Mouse (Mus musculus): ENCODE data around the gene Ing4. TPM values are rescaled to one million over a fixed set of nuclear protein-coding genes. Genes with fewer than 3 reads are reported as not detected.
"Not testable (repeated sequence)": the region's sequence is repeated elsewhere in the genome, so short reads cannot be mapped to it uniquely, and the experiment has no call there.

Gene Ing4
- polyA plus RNA-seq, 1 experiment from 2014 or later: 105 TPM

- no peak overlapping the region for H3K9ac ChIP-seq (replicated peaks; ENCODE audit: low read depth, low read length)
- peaks cover 61% of the 10 kb centered on the region for H3K36me3 ChIP-seq (ENCODE audit: control insufficient read depth, insufficient read depth, low read length)
- no peak overlapping the region for H3K27ac ChIP-seq (ENCODE audit: low read depth, low read length)
- WGBS: 66% methylated on average over 5 of the region's 5 CpGs
- ATAC-seq (ENCODE audit: low read depth): no peak
- H3K9me3 ChIP-seq (ENCODE audit: control insufficient read depth, low read length): no peaks in the 10 kb centered on the region
- H3K4me1 ChIP-seq (ENCODE audit: control insufficient read depth, insufficient read depth, low read length): no peaks in the 10 kb centered on the region
- H3K27me3 ChIP-seq (ENCODE audit: control insufficient read depth, insufficient read depth, low read length): no peaks in the 10 kb centered on the region
- no peak overlapping the region for H3K4me2 ChIP-seq (ENCODE audit: low read depth, low read length)
- no peak overlapping the region for H3K4me3 ChIP-seq (ENCODE audit: low read depth, low read length)
Observed at GRCm38 (mm10) chr6:125051237-125051636, 11.7 kb downstream of the Ing4 start.

- Histone ChIP-seq H3K9me3 (ENCODE audit: control insufficient read depth, low read length) (no peaks in the 10 kb centered on the region), H3K36me3 (ENCODE audit: control insufficient read depth, insufficient read depth, low read length) (no peaks in the 10 kb centered on the region), H3K27me3 (ENCODE audit: control insufficient read depth, insufficient read depth, low read length) (no peaks in the 10 kb centered on the region), H3K4me3 (ENCODE audit: low read depth, low read length) (no peak overlapping the region), H3K27ac (ENCODE audit: low read depth, low read length) (no peak overlapping the region), H3K9ac (replicated peaks; ENCODE audit: low read depth, low read length) (no peak overlapping the region), H3K4me2 (ENCODE audit: low read depth, low read length) (no peak overlapping the region), H3K4me1 (ENCODE audit: control insufficient read depth, insufficient read depth, low read length) (no peaks in the 10 kb centered on the region)
- 33% methylated on average over 6 of the region's 6 CpGs for WGBS
- peak; percentile 39; the same call in 1 of the 2 replicates for ATAC-seq (ENCODE audit: low read depth)
Observed at GRCm38 (mm10) chr6:125061493-125061892, 21.9 kb downstream of the Ing4 start.

DNA sequence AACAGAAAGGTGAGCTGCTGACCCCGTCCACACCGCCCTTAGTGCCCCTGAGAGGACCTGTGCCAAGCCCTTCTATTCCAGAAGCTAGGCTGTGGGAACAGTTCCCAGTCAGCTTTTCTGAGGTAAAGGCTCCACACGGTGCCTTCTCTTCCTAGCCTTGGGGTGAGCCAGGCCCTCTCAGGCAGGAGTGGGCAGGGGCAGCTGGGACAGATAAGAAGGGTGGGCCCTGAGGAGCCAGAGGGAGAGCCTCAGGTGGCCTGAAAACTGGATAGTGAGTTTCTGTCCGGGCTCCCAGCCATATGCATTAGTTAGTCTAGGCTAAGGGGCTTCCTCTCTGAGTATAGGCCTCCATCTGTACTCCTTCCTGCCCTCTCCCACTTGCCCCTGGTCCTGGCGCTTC lies 23.0 kb downstream of the Ing4 start:
- H3K4me2 ChIP-seq (ENCODE audit: low read depth, low read length): no peak overlapping the region
- 87% methylated on average over 5 of the region's 5 CpGs for WGBS
- H3K36me3 ChIP-seq (ENCODE audit: control insufficient read depth, insufficient read depth, low read length): no peaks in the 10 kb centered on the region
- ATAC-seq (ENCODE audit: low read depth): no peak
- H3K27me3 ChIP-seq (ENCODE audit: control insufficient read depth, insufficient read depth, low read length): no peaks in the 10 kb centered on the region
- no peak overlapping the region for H3K4me3 ChIP-seq (ENCODE audit: low read depth, low read length)
- H3K9ac ChIP-seq (replicated peaks; ENCODE audit: low read depth, low read length): no peak overlapping the region
- no peaks in the 10 kb centered on the region for H3K9me3 ChIP-seq (ENCODE audit: control insufficient read depth, low read length)
- H3K4me1 ChIP-seq (ENCODE audit: control insufficient read depth, insufficient read depth, low read length): no peaks in the 10 kb centered on the region
- H3K27ac ChIP-seq (ENCODE audit: low read depth, low read length): no peak overlapping the region

DNA sequence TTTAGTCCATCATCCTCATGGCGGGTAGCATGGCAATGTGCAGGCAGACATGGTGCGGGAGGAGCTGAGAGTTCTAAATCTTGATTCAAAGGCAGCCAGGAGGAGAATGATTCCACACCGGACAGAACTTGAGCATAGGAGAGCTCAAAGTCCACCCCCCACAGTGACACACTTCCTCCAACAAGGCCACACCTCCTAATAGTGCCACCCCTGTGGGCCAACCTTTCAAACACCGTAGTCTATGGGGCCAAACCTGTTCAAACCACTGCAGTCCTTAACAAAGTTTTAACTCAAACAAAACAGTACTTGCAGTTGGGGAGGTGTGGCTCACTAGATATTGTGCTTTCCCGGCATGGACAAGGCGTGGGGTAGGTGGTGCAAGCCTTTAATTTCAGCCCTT lies 24.3 kb downstream of the Ing4 start:
- ATAC-seq (ENCODE audit: low read depth): no peak
- Histone ChIP-seq H3K9me3 (ENCODE audit: control insufficient read depth, low read length) (no peaks in the 10 kb centered on the region), H3K36me3 (ENCODE audit: control insufficient read depth, insufficient read depth, low read length) (no peaks in the 10 kb centered on the region), H3K9ac (replicated peaks; ENCODE audit: low read depth, low read length) (no peak overlapping the region), H3K4me1 (ENCODE audit: control insufficient read depth, insufficient read depth, low read length) (no peaks in the 10 kb centered on the region), H3K27ac (ENCODE audit: low read depth, low read length) (no peak overlapping the region), H3K4me3 (ENCODE audit: low read depth, low read length) (no peak overlapping the region), H3K4me2 (ENCODE audit: low read depth, low read length) (no peak overlapping the region), H3K27me3 (ENCODE audit: control insufficient read depth, insufficient read depth, low read length) (no peaks in the 10 kb centered on the region)
- 86% methylated on average over 6 of the region's 6 CpGs for WGBS

DNA sequence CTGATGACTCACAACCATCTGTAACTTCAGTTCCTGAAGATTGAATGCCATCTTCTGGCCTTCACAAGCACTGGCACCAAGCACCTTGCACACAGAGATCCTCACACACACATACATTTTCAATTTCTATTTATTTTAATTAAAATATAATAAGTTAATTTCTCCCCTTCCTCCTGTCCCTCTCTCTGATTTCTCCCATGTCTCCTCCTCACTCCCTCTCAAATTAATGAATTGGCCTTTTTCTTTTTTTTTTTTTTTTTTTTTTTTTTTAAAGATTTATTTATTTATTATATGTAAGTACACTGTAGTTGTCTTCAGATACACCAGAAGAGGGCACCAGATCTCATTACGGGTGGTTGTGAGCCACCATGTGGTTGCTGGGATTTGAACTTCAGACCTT lies 25.7 kb downstream of the Ing4 start:
- not testable (repeated sequence) for H3K9ac ChIP-seq (replicated peaks; ENCODE audit: low read depth, low read length); H3K4me1 ChIP-seq (ENCODE audit: control insufficient read depth, insufficient read depth, low read length); H3K9me3 ChIP-seq (ENCODE audit: control insufficient read depth, low read length); H3K4me3 ChIP-seq (ENCODE audit: low read depth, low read length); H3K27ac ChIP-seq (ENCODE audit: low read depth, low read length); H3K4me2 ChIP-seq (ENCODE audit: low read depth, low read length); H3K27me3 ChIP-seq (ENCODE audit: control insufficient read depth, insufficient read depth, low read length); ATAC-seq (ENCODE audit: low read depth); H3K36me3 ChIP-seq (ENCODE audit: control insufficient read depth, insufficient read depth, low read length)
- no CpG with 5 or more reads among the region's 1 CpGs for WGBS

- Histone ChIP-seq H3K9me3 (ENCODE audit: control insufficient read depth, low read length) (no peaks in the 10 kb centered on the region), H3K27ac (ENCODE audit: low read depth, low read length) (no peak within 1 kb of the TSS), H3K4me2 (ENCODE audit: low read depth, low read length) (no peak within 1 kb of the TSS), H3K4me3 (ENCODE audit: low read depth, low read length) (no peak within 1 kb of the TSS), H3K27me3 (ENCODE audit: control insufficient read depth, insufficient read depth, low read length) (no peaks in the 10 kb centered on the region), H3K9ac (replicated peaks; ENCODE audit: low read depth, low read length) (no peak within 1 kb of the TSS), H3K4me1 (ENCODE audit: control insufficient read depth, insufficient read depth, low read length) (no peaks in the 10 kb centered on the region; the same call in 1 of the 2 replicates), H3K36me3 (ENCODE audit: control insufficient read depth, insufficient read depth, low read length) (no peaks in the 10 kb centered on the region)
- ATAC-seq (ENCODE audit: low read depth): no peak
- WGBS: 62% methylated on average over 8 of the region's 8 CpGs
Observed at GRCm38 (mm10) chr6:125067571-125067995, 28.0 kb downstream of the Ing4 start, which contains the start of gene Lpar5. Gene Lpar5 (plus strand): TSS chr6:125067920.

- Histone ChIP-seq H3K9ac (replicated peaks; ENCODE audit: low read depth, low read length) (no peak overlapping the region), H3K9me3 (ENCODE audit: control insufficient read depth, low read length) (no peaks in the 10 kb centered on the region), H3K4me1 (ENCODE audit: control insufficient read depth, insufficient read depth, low read length) (no peaks in the 10 kb centered on the region; the same call in 1 of the 2 replicates), H3K27ac (ENCODE audit: low read depth, low read length) (peak overlapping the region; percentile 66), H3K36me3 (ENCODE audit: control insufficient read depth, insufficient read depth, low read length) (no peaks in the 10 kb centered on the region), H3K27me3 (ENCODE audit: control insufficient read depth, insufficient read depth, low read length) (no peaks in the 10 kb centered on the region), H3K4me3 (ENCODE audit: low read depth, low read length) (no peak overlapping the region), H3K4me2 (ENCODE audit: low read depth, low read length) (no peak overlapping the region)
- peak; percentile 80 for ATAC-seq (ENCODE audit: low read depth)
- 78% methylated on average over 18 of the region's 18 CpGs for WGBS
Observed at GRCm38 (mm10) chr6:125071170-125071895, 31.8 kb downstream of the Ing4 start.

GRCm38 (mm10) chr6:125071896-125072279 lies 32.3 kb downstream of the Ing4 start:
- H3K27ac ChIP-seq (ENCODE audit: low read depth, low read length): peak overlapping the region; percentile 66
- H3K9ac ChIP-seq (replicated peaks; ENCODE audit: low read depth, low read length): no peak overlapping the region
- no peak overlapping the region for H3K4me2 ChIP-seq (ENCODE audit: low read depth, low read length)
- H3K9me3 ChIP-seq (ENCODE audit: control insufficient read depth, low read length): no peaks in the 10 kb centered on the region
- no peaks in the 10 kb centered on the region for H3K36me3 ChIP-seq (ENCODE audit: control insufficient read depth, insufficient read depth, low read length)
- no peaks in the 10 kb centered on the region; the same call in 1 of the 2 replicates for H3K4me1 ChIP-seq (ENCODE audit: control insufficient read depth, insufficient read depth, low read length)
- ATAC-seq (ENCODE audit: low read depth): peak; percentile 86
- 27% methylated on average over 2 of the region's 2 CpGs for WGBS
- no peak overlapping the region for H3K4me3 ChIP-seq (ENCODE audit: low read depth, low read length)
- H3K27me3 ChIP-seq (ENCODE audit: control insufficient read depth, insufficient read depth, low read length): no peaks in the 10 kb centered on the region

- WGBS: 66% methylated on average over 8 of the region's 8 CpGs
- H3K4me3 ChIP-seq (ENCODE audit: low read depth, low read length): no peak overlapping the region
- no peaks in the 10 kb centered on the region; the same call in 1 of the 2 replicates for H3K4me1 ChIP-seq (ENCODE audit: control insufficient read depth, insufficient read depth, low read length)
- H3K4me2 ChIP-seq (ENCODE audit: low read depth, low read length): no peak overlapping the region
- no peaks in the 10 kb centered on the region for H3K27me3 ChIP-seq (ENCODE audit: control insufficient read depth, insufficient read depth, low read length)
- no peak for ATAC-seq (ENCODE audit: low read depth)
- H3K9ac ChIP-seq (replicated peaks; ENCODE audit: low read depth, low read length): no peak overlapping the region
- H3K36me3 ChIP-seq (ENCODE audit: control insufficient read depth, insufficient read depth, low read length): no peaks in the 10 kb centered on the region
- no peaks in the 10 kb centered on the region for H3K9me3 ChIP-seq (ENCODE audit: control insufficient read depth, low read length)
- no peak overlapping the region for H3K27ac ChIP-seq (ENCODE audit: low read depth, low read length)
Observed at GRCm38 (mm10) chr6:125073825-125074224, 34.3 kb downstream of the Ing4 start.
